Mouse (Mus musculus): ENCODE results near the gene Wnt1. TPM values are rescaled to one million over a fixed set of nuclear protein-coding genes. Genes with fewer than 3 reads are reported as not detected.

Wnt1 gene
- total RNA-seq, 2 experiments from 2014 or later = not detected

DNA sequence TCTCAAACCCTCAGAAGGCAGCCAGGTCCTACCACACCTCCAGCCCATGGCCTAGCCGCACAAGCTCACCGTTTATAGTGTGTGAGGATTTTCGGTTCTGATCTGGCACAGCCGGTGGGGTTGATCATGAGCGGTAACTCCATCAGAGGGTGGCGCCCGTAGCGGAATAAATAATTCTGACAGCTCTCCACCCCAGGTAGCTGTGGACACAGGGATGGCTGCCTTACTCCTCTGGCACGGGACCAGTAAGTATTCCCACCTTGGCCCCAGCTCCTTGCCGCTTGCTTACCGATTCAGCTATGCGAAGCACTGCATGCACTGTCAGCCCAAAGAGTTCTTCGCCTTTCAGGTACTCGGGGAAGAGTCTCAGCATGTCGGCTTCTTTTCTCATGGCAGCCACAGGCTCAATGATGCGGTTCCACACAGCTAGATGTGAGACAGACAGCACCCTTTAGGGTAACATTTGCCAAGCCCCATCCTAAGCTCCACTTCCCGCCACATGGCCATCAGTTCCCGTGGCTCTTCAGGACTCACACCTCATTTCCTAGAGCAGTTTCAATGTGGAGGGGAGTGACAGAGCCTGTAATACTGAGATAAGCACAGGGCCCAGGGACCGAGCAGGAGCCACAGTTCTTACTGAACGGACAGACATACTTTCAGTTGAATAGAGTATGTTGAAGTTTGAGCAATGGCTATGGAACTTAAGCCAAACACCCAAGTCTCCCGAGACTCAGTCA lies 47.5 kb downstream of the Wnt1 start:
- DNase-seq = no peak

DNA sequence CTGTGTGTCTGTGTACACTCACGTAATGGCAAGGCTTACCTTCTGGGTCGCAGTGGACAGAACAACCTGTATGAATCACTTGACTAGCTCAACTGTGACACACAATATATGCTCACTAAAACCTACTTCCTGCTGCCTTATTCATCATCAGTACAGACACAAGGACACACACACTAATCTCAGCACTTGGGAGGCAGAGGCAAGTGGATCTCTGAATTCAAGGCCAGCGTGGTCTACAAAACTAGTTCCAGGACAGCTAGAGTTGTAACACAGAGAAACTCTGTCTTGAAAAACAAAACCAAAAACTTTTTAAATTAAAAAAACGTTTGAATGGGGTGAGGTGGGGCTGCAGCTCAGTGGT lies 48.1 kb downstream of the Wnt1 start:
- no peak for DNase-seq

DNA sequence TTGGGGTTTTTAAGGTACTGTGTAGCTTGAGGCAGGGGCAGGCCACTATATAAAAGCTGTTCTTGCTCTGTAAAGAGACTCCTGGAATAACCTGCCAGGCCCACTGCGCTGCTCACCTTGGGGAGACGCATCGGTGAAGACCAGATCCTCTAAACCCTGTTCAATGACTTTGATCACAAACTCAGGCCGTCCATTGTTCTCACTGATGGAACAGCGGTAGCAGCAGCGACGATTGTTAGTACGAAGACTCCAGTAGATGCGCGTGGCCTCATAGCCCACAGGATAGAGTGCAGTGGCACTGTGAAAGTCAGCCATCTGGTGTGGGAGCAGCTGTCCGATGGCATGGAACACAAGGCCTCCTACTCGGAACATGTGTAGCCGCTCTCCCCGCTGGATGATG lies 49.5 kb downstream of the Wnt1 start:
- DNase-seq = no peak

DNA sequence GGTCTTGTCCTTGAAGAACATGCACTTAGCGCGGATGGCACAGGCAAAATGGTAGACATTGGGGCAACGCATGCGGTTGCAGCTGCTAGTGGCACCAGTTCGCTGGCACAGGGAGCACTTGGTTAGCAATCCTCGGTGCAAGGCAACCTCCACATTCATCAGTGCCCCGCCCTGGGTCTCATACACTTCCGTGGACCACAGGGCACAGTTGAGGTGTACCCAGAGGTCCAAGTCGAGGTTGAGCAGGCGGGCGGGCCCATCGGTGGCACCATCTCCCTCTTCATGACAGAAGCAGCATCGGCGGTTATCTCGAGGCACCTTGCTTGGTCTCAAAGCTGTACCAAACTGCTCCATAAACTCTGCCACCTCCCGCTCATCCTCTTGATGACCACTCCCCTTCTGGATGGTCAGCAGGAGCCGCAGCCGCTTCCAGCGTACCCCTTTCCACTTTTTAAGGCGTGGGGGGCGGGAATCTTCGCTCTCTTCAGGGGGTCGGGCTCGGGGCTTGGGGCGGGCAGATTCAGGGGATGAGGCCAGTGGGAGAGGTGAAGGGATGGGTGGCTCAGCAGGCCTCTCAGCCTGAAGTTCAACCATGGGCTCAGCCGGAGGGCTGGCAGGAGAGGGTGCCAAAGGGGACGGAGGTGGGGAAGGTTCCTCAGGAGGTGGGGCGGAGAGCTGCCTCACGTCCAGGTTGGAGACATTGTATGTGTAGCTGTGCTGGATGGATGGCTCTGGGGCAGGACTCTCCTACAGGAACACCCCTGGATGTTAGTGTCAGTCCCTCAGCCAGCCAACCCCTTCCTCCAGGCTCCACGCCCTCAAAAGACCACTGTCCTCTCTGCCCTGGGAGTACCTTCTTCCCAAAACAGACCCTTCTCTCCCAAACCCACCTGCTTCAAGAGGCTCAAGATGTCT lies 50.3 kb downstream of the Wnt1 start:
- no peak for DNase-seq

Other genes starting within 250 kb of the Wnt1 start
- gene Ccnt1, start 218.9 kb upstream of the Wnt1 start, total RNA-seq (2021) = 10 to 100 TPM; 21.7 to 30.4 TPM
- not detected for gene 4930415O20Rik, start 218.9 kb upstream of the Wnt1 start, total RNA-seq (2021)
- 10 to 100 TPM; 39.9 to 45.3 TPM for gene Adcy6, start 179.8 kb upstream of the Wnt1 start, total RNA-seq (2021)
- 10 to 100 TPM; 12.0 to 15.4 TPM for gene Cacnb3, start 159.0 kb upstream of the Wnt1 start, total RNA-seq (2021)
- gene Ddx23, start 127.0 kb upstream of the Wnt1 start, total RNA-seq (2021) = 10 to 100 TPM; 53.6 to 57.6 TPM
- 1 to 10 TPM in 1 of 2 experiments, under 1 TPM in 1; 0.49 to 1.9 TPM for gene Rnd1, start 112.4 kb upstream of the Wnt1 start, total RNA-seq (2021)
- gene Ccdc65, start 81.7 kb upstream of the Wnt1 start, total RNA-seq (2021) = not detected
- 10 to 100 TPM in 1 of 2 experiments, 1 to 10 TPM in 1; 8.0 to 13.1 TPM for gene Fkbp11, start 61.7 kb upstream of the Wnt1 start, total RNA-seq (2021)
- 10 to 100 TPM; 21.2 to 24.2 TPM for gene Arf3, start 26.6 kb upstream of the Wnt1 start, total RNA-seq (2021)
- 1 to 10 TPM; 1.3 to 1.5 TPM for gene Wnt10b, start 11.7 kb upstream of the Wnt1 start, total RNA-seq (2021)
- 1 to 10 TPM; 2.2 to 2.7 TPM for gene Ddn, start 19.6 kb downstream of the Wnt1 start, total RNA-seq (2021)
- 10 to 100 TPM; 35.8 to 36.6 TPM for gene Prkag1, start 41.7 kb downstream of the Wnt1 start, total RNA-seq (2021)
- 10 to 100 TPM; 46.9 to 59.9 TPM for gene Kmt2d, start 81.3 kb downstream of the Wnt1 start, total RNA-seq (2021)
- 1 to 10 TPM; 2.1 to 2.7 TPM for gene Rhebl1, start 104.7 kb downstream of the Wnt1 start, total RNA-seq (2021)
- 1 to 10 TPM; 3.6 to 4.0 TPM for gene Dhh, start 108.7 kb downstream of the Wnt1 start, total RNA-seq (2021)
- gene Lmbr1l, start 128.4 kb downstream of the Wnt1 start, total RNA-seq (2021) = 1 to 10 TPM; 8.1 to 9.9 TPM
- 100 to 1,000 TPM; 188 to 204 TPM for gene Tuba1b, start 144.7 kb downstream of the Wnt1 start, total RNA-seq (2021)
- gene Gm49450, start 163.7 kb downstream of the Wnt1 start, total RNA-seq (2021) = not detected
- 100 to 1,000 TPM; 171 to 195 TPM for gene Tuba1a, start 163.8 kb downstream of the Wnt1 start, total RNA-seq (2021)
- gene Tuba1c, start 240.0 kb downstream of the Wnt1 start, total RNA-seq (2021) = 10 to 100 TPM; 31.9 to 39.8 TPM

Measured in gastrocnemius, postnatal 10 days (tissue).